Mouse (Mus musculus): Measurements from ENCODE around the gene Rpap2. TPM values are rescaled to one million over a fixed set of nuclear protein-coding genes. Genes with fewer than 3 reads are reported as not detected.

Gene Rpap2
- polyA plus RNA-seq, 1 experiment from 2014 or later, result 21.1 TPM

Other genes starting within 250 kb of the Rpap2 start
- 0.95 and 1.1 TPM in 2 replicates for gene Ephx4, start 194.6 kb upstream of the Rpap2 start, polyA plus RNA-seq (2014; fragmentation: Nextera tagmentation; extraction: Ambion mirVana)
- gene Lpcat2b, start 165.8 kb upstream of the Rpap2 start, polyA plus RNA-seq (2014; fragmentation: Nextera tagmentation; extraction: Ambion mirVana), result not detected in 2 replicates
- gene Btbd8, start 159.4 kb upstream of the Rpap2 start, polyA plus RNA-seq (2014; fragmentation: Nextera tagmentation; extraction: Ambion mirVana), result 9.4 and 10.0 TPM in 2 replicates
- gene Gm42669, start 89.8 kb upstream of the Rpap2 start, polyA plus RNA-seq (2014; fragmentation: Nextera tagmentation; extraction: Ambion mirVana), result 0.48 and 0.63 TPM in 2 replicates
- gene 1700028K03Rik, start 62.7 kb upstream of the Rpap2 start, polyA plus RNA-seq (2014; fragmentation: Nextera tagmentation; extraction: Ambion mirVana), result 0.16 TPM in 1 of 2 replicates, not detected in the other
- gene Glmn, start 515 bp downstream of the Rpap2 start, polyA plus RNA-seq (2014; fragmentation: Nextera tagmentation; extraction: Ambion mirVana), result 30.2 and 34.2 TPM in 2 replicates
- gene Gfi1, start 128.7 kb downstream of the Rpap2 start, polyA plus RNA-seq (2014; fragmentation: Nextera tagmentation; extraction: Ambion mirVana), result 0.07 TPM in 1 of 2 replicates, not detected in the other
- gene Ube2d2b, start 232.7 kb downstream of the Rpap2 start, polyA plus RNA-seq (2014; fragmentation: Nextera tagmentation; extraction: Ambion mirVana), result 0.15 and 0.16 TPM in 2 replicates

Measured in forebrain, embryonic 11.5 days (tissue).